Mouse (Mus musculus): ENCODE data around the gene Vmn2r101. TPM values are rescaled to one million over a fixed set of nuclear protein-coding genes. Genes with fewer than 3 reads are reported as not detected.

The Vmn2r101 gene
- total and polyA plus RNA-seq, 3 experiments: not detected

- H3K9ac ChIP-seq (ENCODE audit: control insufficient read depth, low read depth, low read length, poor library complexity, severe bottlenecking): no peak overlapping the region
- no peak overlapping the region for H3K4me3 ChIP-seq (ENCODE audit: control insufficient read depth in 1 of 2, insufficient read depth in 1 of 2, low read depth in 2 of 2, low read length in 2 of 2)
- no peak for TF ChIP-seq GABPA (IDR thresholded peaks at IDR 0.05; ENCODE audit: low read depth, low read length)
- no peak overlapping the region for H3K27ac ChIP-seq (ENCODE audit: control insufficient read depth, low read depth, low read length)
- no peaks in the 10 kb centered on the region for H3K79me2 ChIP-seq (ENCODE audit: control insufficient read depth, insufficient read depth, low read length, poor library complexity)
- H3K36me3 ChIP-seq (ENCODE audit: control insufficient read depth in 1 of 2, insufficient read depth in 2 of 2, low read length in 2 of 2): no peaks in the 10 kb centered on the region
- no peak for DNase-seq (ENCODE audit: low read depth, low spot score)
- H3K4me1 ChIP-seq (ENCODE audit: control insufficient read depth in 1 of 2, insufficient read depth in 2 of 2, low read length in 2 of 2): no peaks in the 10 kb centered on the region
- H3K9me3 ChIP-seq (replicated peaks; ENCODE audit: insufficient read depth, low read length): no peaks in the 10 kb centered on the region
- no peaks in the 10 kb centered on the region for H3K27me3 ChIP-seq (ENCODE audit: control insufficient read depth in 1 of 2, insufficient read depth in 2 of 2, low read length in 2 of 2)
These were observed 81.4 kb downstream of the Vmn2r101 start for GRCm38 (mm10) chr17:19658447-19658846.

DNA sequence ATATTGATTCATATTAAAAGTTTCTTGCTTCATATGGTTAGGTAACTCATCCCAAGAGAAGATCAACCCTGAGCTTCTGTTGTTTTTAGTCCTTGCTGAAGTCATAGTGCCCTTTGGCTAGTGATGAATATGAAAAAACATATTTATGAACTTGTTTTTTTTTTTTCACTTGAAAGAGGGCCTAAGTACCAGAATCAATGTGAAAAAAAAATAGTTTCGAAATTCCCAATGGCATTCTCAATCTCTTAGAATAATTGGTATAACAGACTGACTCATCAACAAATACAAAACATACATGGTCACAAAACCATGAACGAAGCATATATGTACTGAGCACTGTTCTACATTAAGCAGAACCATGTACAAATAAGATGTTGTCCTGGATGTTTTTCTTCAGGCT lies 83.0 kb downstream of the Vmn2r101 start, which contains the start of gene Vmn2r102:
TSS of gene Vmn2r102 (plus strand) at position 301 of the 400 bp plus-strand sequence.
- no peak for DNase-seq (ENCODE audit: low read depth, low spot score)
- Histone ChIP-seq H3K9ac (ENCODE audit: control insufficient read depth, low read depth, low read length, poor library complexity, severe bottlenecking) (no peak within 1 kb of the TSS), H3K27me3 (ENCODE audit: control insufficient read depth in 1 of 2, insufficient read depth in 2 of 2, low read length in 2 of 2) (no peaks in the 10 kb centered on the region), H3K4me1 (ENCODE audit: control insufficient read depth in 1 of 2, insufficient read depth in 2 of 2, low read length in 2 of 2) (no peaks in the 10 kb centered on the region), H3K79me2 (ENCODE audit: control insufficient read depth, insufficient read depth, low read length, poor library complexity) (no peaks in the 10 kb centered on the region), H3K9me3 (replicated peaks; ENCODE audit: insufficient read depth, low read length) (no peaks in the 10 kb centered on the region), H3K4me3 (ENCODE audit: control insufficient read depth in 1 of 2, insufficient read depth in 1 of 2, low read depth in 2 of 2, low read length in 2 of 2) (no peak within 1 kb of the TSS), H3K36me3 (ENCODE audit: control insufficient read depth in 1 of 2, insufficient read depth in 2 of 2, low read length in 2 of 2) (no peaks in the 10 kb centered on the region), H3K27ac (ENCODE audit: control insufficient read depth, low read depth, low read length) (no peak within 1 kb of the TSS)
- no peak for TF ChIP-seq SIN3A (IDR thresholded peaks at IDR 0.05; ENCODE audit: low read length)
- no peak for TF ChIP-seq BHLHE40 (IDR thresholded peaks at IDR 0.05; ENCODE audit: borderline replicate concordance, low read depth, low read length)
- no peak for TF ChIP-seq TBP (IDR thresholded peaks at IDR 0.05; ENCODE audit: low read depth, low read length)
- TF ChIP-seq ZMIZ1 (IDR thresholded peaks at IDR 0.05; ENCODE audit: low read depth, low read length): no peak
- TF ChIP-seq UBTF (IDR thresholded peaks at IDR 0.05; ENCODE audit: borderline replicate concordance, insufficient read depth, low read depth, low read length): no peak
- TF ChIP-seq MXI1 (IDR thresholded peaks at IDR 0.05; ENCODE audit: low read depth, low read length): no peak
- no peak for TF ChIP-seq CHD2 (IDR thresholded peaks at IDR 0.05; ENCODE audit: low read length)
- no peak for TF ChIP-seq EP300 (IDR thresholded peaks at IDR 0.05; ENCODE audit: low read depth in 1 of 2, low read length in 2 of 2)
- no peak for TF ChIP-seq POLR2AphosphoS5 (IDR thresholded peaks at IDR 0.05; ENCODE audit: borderline replicate concordance, low read depth, low read length)
- no peak for TF ChIP-seq ZNF384 (IDR thresholded peaks at IDR 0.05; ENCODE audit: low read depth, low read length)
- no peak for TF ChIP-seq NELFE (IDR thresholded peaks at IDR 0.05; ENCODE audit: low read depth, low read length)
- no peak for TF ChIP-seq KAT2A (conservative IDR thresholded peaks at IDR 0.05; ENCODE audit: low read depth, low read length)
- no peak for TF ChIP-seq MAZ (IDR thresholded peaks at IDR 0.05; ENCODE audit: low read depth, low read length)
- no peak for TF ChIP-seq CHD1 (IDR thresholded peaks at IDR 0.05; ENCODE audit: low read depth, low read length)
- no peak for TF ChIP-seq MAX (IDR thresholded peaks at IDR 0.05; ENCODE audit: low read length)
- TF ChIP-seq MAFK (IDR thresholded peaks at IDR 0.05; ENCODE audit: borderline replicate concordance, low read depth, low read length): no peak
- TF ChIP-seq TCF12 (IDR thresholded peaks at IDR 0.05; ENCODE audit: low read depth, low read length): no peak
- TF ChIP-seq E2F4 (IDR thresholded peaks at IDR 0.05; ENCODE audit: borderline replicate concordance, low read depth, low read length): no peak
- no peak for TF ChIP-seq MEF2A (IDR thresholded peaks at IDR 0.05; ENCODE audit: extremely low read depth, insufficient replicate concordance, low read depth, low read length, poor library complexity, severe bottlenecking)
- no peak for TF ChIP-seq ZC3H11A (IDR thresholded peaks at IDR 0.05; ENCODE audit: low read depth, low read length)

Other genes starting within 250 kb of the Vmn2r101 start
- gene Vmn2r99, start 215.3 kb upstream of the Vmn2r101 start, total RNA-seq (2012; rRNA removed): not detected in 2 replicates
- not detected for gene Vmn2r99, start 215.3 kb upstream of the Vmn2r101 start, polyA plus RNA-seq (2012; ENCODE audit: insufficient read depth in 1 of 2, insufficient read length in 2 of 2, low read depth in 1 of 2, low replicate concordance in 2 of 2, missing spikeins in 1 of 2)
- gene Vmn2r100, start 72.5 kb upstream of the Vmn2r101 start, total RNA-seq (2012; rRNA removed): not detected in 2 replicates
- not detected for gene Vmn2r100, start 72.5 kb upstream of the Vmn2r101 start, polyA plus RNA-seq (2012; ENCODE audit: insufficient read depth in 1 of 2, insufficient read length in 2 of 2, low read depth in 1 of 2, low replicate concordance in 2 of 2, missing spikeins in 1 of 2)
- not detected in 2 replicates for gene Vmn2r102, start 83.1 kb downstream of the Vmn2r101 start, total RNA-seq (2012; rRNA removed)
- under 1 TPM in 1 of 2 experiments, not detected in 1; under 0.01 TPM for gene Vmn2r102, start 83.1 kb downstream of the Vmn2r101 start, polyA plus RNA-seq (2012; ENCODE audit: insufficient read depth in 1 of 2, insufficient read length in 2 of 2, low read depth in 1 of 2, low replicate concordance in 2 of 2, missing spikeins in 1 of 2)
- gene Vmn2r103, start 196.1 kb downstream of the Vmn2r101 start, total RNA-seq (2012; rRNA removed): not detected in 2 replicates
- not detected for gene Vmn2r103, start 196.1 kb downstream of the Vmn2r101 start, polyA plus RNA-seq (2012; ENCODE audit: insufficient read depth in 1 of 2, insufficient read length in 2 of 2, low read depth in 1 of 2, low replicate concordance in 2 of 2, missing spikeins in 1 of 2)